Mouse (Mus musculus) 3T3-L1 (cell line): ENCODE data around the gene Crybb1.

Experiments
- DNase-seq: peaks from one replicate; pipeline ENCODE4 v3.0.0-alpha.2; 2015; ENCODE audit warnings: low read depth, low spot score

The Crybb1 gene

GRCm38 (mm10) chr5:112255426-112255825 is at the start of gene Crybb1:
Gene Crybb1 (plus strand): TSS chr5:112255815.
- DNase-seq: no peak

- DNase-seq: no peak
These were observed 48.9 kb upstream of the Crybb1 start for GRCm38 (mm10) chr5:112206543-112207255.

GRCm38 (mm10) chr5:112208321-112208720 is 47.3 kb upstream of the Crybb1 start:
- DNase-seq: peak; percentile 64

GRCm38 (mm10) chr5:112210104-112210503 is 45.5 kb upstream of the Crybb1 start:
- peak; percentile 76 for DNase-seq

- DNase-seq: no peak
These were observed 43.7 kb upstream of the Crybb1 start for GRCm38 (mm10) chr5:112211911-112212310.

GRCm38 (mm10) chr5:112212711-112213264 is 42.8 kb upstream of the Crybb1 start:
- no peak for DNase-seq

GRCm38 (mm10) chr5:112213331-112214240 is 42.0 kb upstream of the Crybb1 start:
- DNase-seq: no peak

- peak; percentile 58 for DNase-seq
These were observed 41.2 kb upstream of the Crybb1 start for GRCm38 (mm10) chr5:112214419-112214818.

GRCm38 (mm10) chr5:112215291-112215751 is 40.3 kb upstream of the Crybb1 start:
- DNase-seq: no peak

GRCm38 (mm10) chr5:112215801-112216251 is 39.8 kb upstream of the Crybb1 start:
- no peak for DNase-seq

GRCm38 (mm10) chr5:112216335-112216734 is 39.3 kb upstream of the Crybb1 start:
- DNase-seq: no peak

- no peak for DNase-seq
These were observed 38.6 kb upstream of the Crybb1 start for GRCm38 (mm10) chr5:112217031-112217430.

GRCm38 (mm10) chr5:112218679-112219078 is 36.9 kb upstream of the Crybb1 start:
- DNase-seq: no peak

GRCm38 (mm10) chr5:112219398-112219797 is 36.2 kb upstream of the Crybb1 start:
- DNase-seq: peak; percentile 18

GRCm38 (mm10) chr5:112220203-112220602 is 35.4 kb upstream of the Crybb1 start:
- no peak for DNase-seq

- no peak for DNase-seq
These were observed 30.0 kb upstream of the Crybb1 start for GRCm38 (mm10) chr5:112225591-112225990.

- no peak for DNase-seq
These were observed 28.3 kb upstream of the Crybb1 start for GRCm38 (mm10) chr5:112227354-112227753.

GRCm38 (mm10) chr5:112227898-112228239 is 27.7 kb upstream of the Crybb1 start:
- no peak for DNase-seq

GRCm38 (mm10) chr5:112228240-112229076 is 27.2 kb upstream of the Crybb1 start:
- no peak for DNase-seq

GRCm38 (mm10) chr5:112235806-112236205 is 19.8 kb upstream of the Crybb1 start:
- no peak for DNase-seq

- no peak for DNase-seq
These were observed 19.0 kb upstream of the Crybb1 start for GRCm38 (mm10) chr5:112236631-112237030.
